Mouse (Mus musculus) heart, adult 2 months (tissue): ENCODE measurements around the gene Rpf2.

Source experiments
- CTCF ChIP-seq: fragments of 200-600 bp; IDR thresholded peaks from 2 replicates; pipeline ENCODE4 v1.8.1; 2022; ENCODE audit warnings: antibody characterized with exemption, mild to moderate bottlenecking, moderate library complexity
- EP300 ChIP-seq: fragments of 200-500 bp; IDR thresholded peaks from 2 replicates; pipeline ENCODE4 v1.6.1; 2011; ENCODE audit warnings: low read depth, low read length, control low read depth; ENCODE audit not compliant: insufficient read depth
- POLR2A ChIP-seq: fragments of 200-500 bp; IDR thresholded peaks from 2 replicates; pipeline ENCODE4 v1.6.1; 2011; ENCODE audit warnings: mild to moderate bottlenecking, low read depth, low read length, control low read depth; ENCODE audit not compliant: insufficient read depth

DNA sequence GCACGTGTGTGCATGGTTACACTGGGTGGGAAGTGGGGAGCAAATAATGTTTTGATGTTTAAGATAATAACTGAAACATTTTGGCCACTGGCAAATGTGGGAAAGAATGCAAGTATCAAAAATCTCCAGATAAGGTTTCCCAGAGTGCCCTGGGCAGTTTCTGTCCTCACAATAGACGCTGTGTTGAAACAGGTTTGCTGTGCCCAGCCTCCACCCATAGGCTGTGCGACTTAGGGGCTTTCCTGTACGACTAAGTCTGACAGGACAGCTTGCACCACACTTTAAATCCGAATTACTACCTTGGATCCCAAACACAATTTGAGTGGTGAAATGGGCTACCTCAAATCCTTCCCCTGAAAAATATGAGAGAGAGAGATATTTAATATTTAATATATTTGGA lies 31.5 kb upstream of the Rpf2 start:
- TF ChIP-seq CTCF (no peak), POLR2A (no peak), EP300 (no peak)
